Mouse (Mus musculus): ENCODE results near the gene Tbc1d1.

Tbc1d1 gene

GRCm38 (mm10) chr5:64277646-64278191 is 121.6 kb downstream of the Tbc1d1 start:
- no peak for DNase-seq (ENCODE audit: low spot score in 2 of 2)

GRCm38 (mm10) chr5:64279668-64280067 is 123.6 kb downstream of the Tbc1d1 start:
- DNase-seq (ENCODE audit: low spot score in 2 of 2): no peak

- no peak for DNase-seq (ENCODE audit: low spot score in 2 of 2)
These were observed 124.1 kb downstream of the Tbc1d1 start for GRCm38 (mm10) chr5:64280191-64280590.

- DNase-seq (ENCODE audit: low spot score in 2 of 2): no peak
These were observed 124.5 kb downstream of the Tbc1d1 start for GRCm38 (mm10) chr5:64280613-64281012.

- DNase-seq (ENCODE audit: low spot score in 2 of 2): no peak
These were observed 125.6 kb downstream of the Tbc1d1 start for GRCm38 (mm10) chr5:64281674-64282073.

GRCm38 (mm10) chr5:64282594-64282993 is 126.5 kb downstream of the Tbc1d1 start:
- no peak for DNase-seq (ENCODE audit: low spot score in 2 of 2)

GRCm38 (mm10) chr5:64285289-64285688 is 129.2 kb downstream of the Tbc1d1 start:
- DNase-seq (ENCODE audit: low spot score in 2 of 2): no peak

- DNase-seq (ENCODE audit: low spot score in 2 of 2): no peak
These were observed 129.7 kb downstream of the Tbc1d1 start for GRCm38 (mm10) chr5:64285851-64286250.

GRCm38 (mm10) chr5:64287287-64287686 is 131.2 kb downstream of the Tbc1d1 start:
- no peak for DNase-seq (ENCODE audit: low spot score in 2 of 2)

GRCm38 (mm10) chr5:64288031-64288928 is 132.2 kb downstream of the Tbc1d1 start:
- DNase-seq (ENCODE audit: low spot score in 2 of 2): no peak

- DNase-seq (ENCODE audit: low spot score in 2 of 2): peak; percentile 63 to 82
These were observed 133.3 kb downstream of the Tbc1d1 start for GRCm38 (mm10) chr5:64289202-64290060.

GRCm38 (mm10) chr5:64290061-64290345 is 133.9 kb downstream of the Tbc1d1 start:
- no peak for DNase-seq (ENCODE audit: low spot score in 2 of 2)

GRCm38 (mm10) chr5:64291657-64292056 is 135.6 kb downstream of the Tbc1d1 start:
- no peak for DNase-seq (ENCODE audit: low spot score in 2 of 2)

GRCm38 (mm10) chr5:64295621-64296020 is 139.5 kb downstream of the Tbc1d1 start:
- DNase-seq (ENCODE audit: low spot score in 2 of 2): no peak

- no peak for DNase-seq (ENCODE audit: low spot score in 2 of 2)
These were observed 140.2 kb downstream of the Tbc1d1 start for GRCm38 (mm10) chr5:64296328-64296727.

- DNase-seq (ENCODE audit: low spot score in 2 of 2): no peak
These were observed 141.0 kb downstream of the Tbc1d1 start for GRCm38 (mm10) chr5:64297100-64297499.

- no peak for DNase-seq (ENCODE audit: low spot score in 2 of 2)
These were observed 142.4 kb downstream of the Tbc1d1 start for GRCm38 (mm10) chr5:64298331-64299036.

GRCm38 (mm10) chr5:64299508-64300324 is 143.6 kb downstream of the Tbc1d1 start:
- no peak for DNase-seq (ENCODE audit: low spot score in 2 of 2)

GRCm38 (mm10) chr5:64301246-64301645 is 145.1 kb downstream of the Tbc1d1 start:
- no peak for DNase-seq (ENCODE audit: low spot score in 2 of 2)

GRCm38 (mm10) chr5:64307289-64307688 is 151.2 kb downstream of the Tbc1d1 start:
- no peak for DNase-seq (ENCODE audit: low spot score in 2 of 2)

GRCm38 (mm10) chr5:64312295-64312694 is 156.2 kb downstream of the Tbc1d1 start:
- DNase-seq (ENCODE audit: low spot score in 2 of 2): no peak
